Mouse (Mus musculus): ENCODE data around the gene Dynlt1b. TPM values are rescaled to one million over a fixed set of nuclear protein-coding genes. Genes with fewer than 3 reads are reported as not detected.
"Not testable (repeated sequence)": the region's sequence is repeated elsewhere in the genome, so short reads cannot be mapped to it uniquely, and the experiment has no call there.

Gene Dynlt1b
- polyA plus RNA-seq, 1 experiment = 1,644 TPM

DNA sequence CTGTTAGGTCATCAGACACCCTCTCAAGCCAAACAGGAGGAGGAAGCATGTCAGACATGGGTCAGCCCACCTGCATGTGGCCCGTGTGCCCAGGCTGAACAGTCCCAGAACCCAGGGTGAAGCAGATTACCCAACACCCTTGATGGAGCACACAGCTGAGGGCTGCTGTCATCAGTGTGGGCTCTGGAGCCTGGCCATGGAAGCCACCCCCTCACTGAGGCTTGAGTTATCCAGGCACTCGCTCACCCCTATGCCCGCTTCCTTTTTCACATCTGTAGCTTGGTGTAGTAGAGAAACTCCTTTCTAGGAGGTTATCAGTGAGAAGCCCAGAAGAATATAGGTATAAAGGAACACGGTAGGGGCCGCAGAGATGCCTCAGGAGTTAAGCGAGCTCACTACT lies 45.4 kb downstream of the Dynlt1b start:
- not testable (repeated sequence) for H3K36me3 ChIP-seq (ENCODE audit: control insufficient read depth, insufficient read depth, low read length); H3K27me3 ChIP-seq (ENCODE audit: control insufficient read depth, insufficient read depth, low read length); H3K27ac ChIP-seq (ENCODE audit: control insufficient read depth, insufficient read depth, low read depth, low read length); H3K4me3 ChIP-seq (ENCODE audit: control insufficient read depth, low read depth, low read length)
- H3K4me1 ChIP-seq (ENCODE audit: control insufficient read depth, insufficient read depth, low read length) = peaks cover 13% of the 10 kb centered on the region

DNA sequence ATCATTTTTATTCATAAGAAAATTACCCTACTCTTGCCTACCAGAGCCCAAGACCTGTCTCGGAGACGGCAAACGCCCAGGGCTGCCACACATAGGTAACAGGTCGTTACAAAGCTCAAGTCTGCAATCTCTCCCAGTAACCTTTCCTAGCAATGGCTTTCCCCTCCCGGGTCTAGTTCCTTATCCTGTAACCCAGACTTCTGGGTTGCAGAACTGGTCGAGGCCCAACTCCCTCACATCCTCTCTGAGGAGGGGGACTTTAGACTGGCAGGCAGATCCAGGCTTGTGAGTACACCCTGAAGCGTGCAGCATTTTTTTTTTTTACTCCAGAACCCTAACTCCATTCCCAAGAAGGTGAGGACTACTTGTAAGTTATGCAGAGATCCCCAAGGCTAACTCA lies 46.0 kb downstream of the Dynlt1b start:
- peaks cover 13% of the 10 kb centered on the region for H3K4me1 ChIP-seq (ENCODE audit: control insufficient read depth, insufficient read depth, low read length)
- H3K4me3 ChIP-seq (ENCODE audit: control insufficient read depth, low read depth, low read length); H3K27me3 ChIP-seq (ENCODE audit: control insufficient read depth, insufficient read depth, low read length): not testable (repeated sequence)

DNA sequence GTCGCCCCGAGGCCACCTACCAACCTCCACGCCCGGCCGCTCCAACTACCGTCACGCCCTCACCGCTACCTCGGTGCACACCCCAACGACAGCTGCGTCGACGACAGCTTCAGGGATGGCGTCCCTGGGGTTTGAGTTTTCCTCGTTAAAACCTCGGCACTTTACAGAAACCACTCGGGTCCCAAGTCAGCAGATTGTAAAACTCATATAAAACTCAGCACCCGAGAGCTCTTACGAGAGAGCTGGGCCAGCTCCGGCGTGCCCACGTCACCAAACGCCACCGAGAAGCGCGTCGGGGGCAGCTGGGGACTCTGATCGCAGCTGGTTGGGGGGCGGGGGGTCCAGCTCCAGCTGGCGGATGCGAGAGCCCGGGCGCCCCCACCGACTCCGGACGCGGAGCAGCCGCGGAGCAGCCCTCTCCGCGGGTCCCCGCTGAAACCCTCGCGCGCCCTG lies 46.6 kb downstream of the Dynlt1b start:
- H3K4me1 ChIP-seq (ENCODE audit: control insufficient read depth, insufficient read depth, low read length) = peaks cover 13% of the 10 kb centered on the region
- H3K27ac ChIP-seq (ENCODE audit: control insufficient read depth, insufficient read depth, low read depth, low read length); H3K36me3 ChIP-seq (ENCODE audit: control insufficient read depth, insufficient read depth, low read length); H3K27me3 ChIP-seq (ENCODE audit: control insufficient read depth, insufficient read depth, low read length): not testable (repeated sequence)
- H3K4me3 ChIP-seq (ENCODE audit: control insufficient read depth, low read depth, low read length) = peak overlapping the region; percentile 76

More for the DNA sequence above, 46.0 kb downstream of the Dynlt1b start:
- not testable (repeated sequence) for H3K36me3 ChIP-seq (ENCODE audit: control insufficient read depth, insufficient read depth, low read length); H3K27ac ChIP-seq (ENCODE audit: control insufficient read depth, insufficient read depth, low read depth, low read length)

DNA sequence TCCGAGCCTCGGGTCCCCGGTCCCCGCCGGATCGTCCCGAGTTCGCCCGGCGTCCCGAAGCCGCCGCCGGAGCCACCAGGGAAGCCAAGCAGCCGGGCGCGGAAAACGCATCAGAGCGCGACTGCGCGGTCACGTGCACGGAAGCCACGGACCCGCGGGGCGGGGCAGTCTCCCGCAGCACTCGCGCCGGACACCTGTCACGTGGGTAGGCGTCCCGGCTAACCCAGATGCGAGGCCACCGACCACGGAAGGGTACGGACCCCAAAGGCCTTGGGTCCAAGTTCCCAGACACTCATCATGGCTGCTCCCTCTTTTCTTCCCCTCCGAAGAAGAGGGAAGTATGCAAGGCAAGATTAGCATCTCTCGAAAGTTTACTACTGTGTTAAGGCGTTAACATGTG lies 47.1 kb downstream of the Dynlt1b start:
- peak overlapping the region; percentile 76 for H3K4me3 ChIP-seq (ENCODE audit: control insufficient read depth, low read depth, low read length)
- H3K36me3 ChIP-seq (ENCODE audit: control insufficient read depth, insufficient read depth, low read length); H3K27me3 ChIP-seq (ENCODE audit: control insufficient read depth, insufficient read depth, low read length): not testable (repeated sequence)
- H3K27ac ChIP-seq (ENCODE audit: control insufficient read depth, insufficient read depth, low read depth, low read length) = peak overlapping the region; percentile 49; the same call in 1 of the 2 replicates
- TF ChIP-seq POLR2A (IDR thresholded peaks at IDR 0.05; ENCODE audit: control insufficient read depth, low read depth, low read length) = 0 out of 2 replicates have a peak, but pooled peaks have one; percentile 29
- H3K4me1 ChIP-seq (ENCODE audit: control insufficient read depth, insufficient read depth, low read length) = peaks cover 15% of the 10 kb centered on the region

DNA sequence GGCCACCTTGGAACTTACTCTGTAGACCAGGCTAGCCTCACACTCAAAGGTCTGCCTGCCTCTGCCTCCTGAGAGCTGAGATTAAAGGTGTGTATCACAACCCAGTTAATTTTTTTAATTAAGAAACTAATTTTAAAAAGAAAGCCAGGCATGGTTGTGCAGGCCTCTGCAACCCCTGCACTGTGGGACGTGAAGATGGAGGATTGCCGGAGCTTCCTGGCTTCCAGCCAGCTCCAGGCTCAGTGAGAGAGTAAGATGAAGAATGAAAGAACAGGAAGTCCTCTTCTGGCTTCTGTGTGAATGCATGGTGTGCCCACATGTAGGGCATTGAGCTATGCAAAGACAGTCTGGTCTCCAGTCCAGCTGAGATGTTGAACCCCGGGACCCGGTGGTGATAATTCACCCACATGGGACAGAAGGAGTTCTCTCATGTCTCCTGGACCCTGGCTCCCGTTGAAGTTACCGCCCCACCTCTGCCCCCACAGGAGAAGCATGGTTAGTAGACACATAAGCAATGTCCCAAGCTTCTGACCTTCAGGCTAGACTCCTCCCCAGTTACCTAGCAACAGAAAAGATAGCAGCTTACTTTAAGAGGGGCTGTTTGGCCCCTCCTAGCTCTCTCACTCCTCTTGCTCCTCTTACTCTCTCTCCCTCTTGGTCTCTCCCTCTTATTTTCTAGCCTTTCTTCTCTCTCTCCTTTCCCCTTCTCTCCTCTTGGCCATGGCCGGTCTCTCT lies 51.1 kb downstream of the Dynlt1b start:
- not testable (repeated sequence) for H3K27ac ChIP-seq (ENCODE audit: control insufficient read depth, insufficient read depth, low read depth, low read length); H3K36me3 ChIP-seq (ENCODE audit: control insufficient read depth, insufficient read depth, low read length); H3K4me3 ChIP-seq (ENCODE audit: control insufficient read depth, low read depth, low read length); H3K27me3 ChIP-seq (ENCODE audit: control insufficient read depth, insufficient read depth, low read length)
- peaks cover 11% of the 10 kb centered on the region for H3K4me1 ChIP-seq (ENCODE audit: control insufficient read depth, insufficient read depth, low read length)

DNA sequence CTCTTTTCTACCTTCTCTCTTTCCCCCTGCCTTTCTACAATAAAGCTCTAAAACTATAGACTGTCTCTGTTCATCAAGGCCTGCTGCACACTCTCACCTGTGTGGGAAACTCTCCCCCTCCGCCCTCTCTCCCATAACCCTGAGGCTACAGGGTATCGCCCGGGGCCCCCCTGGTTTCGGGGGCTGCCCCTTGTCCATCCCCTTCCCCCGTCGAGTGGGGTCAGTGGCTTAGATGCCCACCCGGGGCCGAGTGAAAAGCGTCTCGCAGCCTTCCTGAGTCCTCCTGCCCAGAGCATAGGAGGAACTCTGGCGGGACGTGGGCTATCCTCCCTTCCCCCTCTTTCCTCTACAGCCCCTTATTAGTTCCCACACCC lies 51.7 kb downstream of the Dynlt1b start:
- H3K27me3 ChIP-seq (ENCODE audit: control insufficient read depth, insufficient read depth, low read length); H3K4me3 ChIP-seq (ENCODE audit: control insufficient read depth, low read depth, low read length); H3K27ac ChIP-seq (ENCODE audit: control insufficient read depth, insufficient read depth, low read depth, low read length): not testable (repeated sequence)

DNA sequence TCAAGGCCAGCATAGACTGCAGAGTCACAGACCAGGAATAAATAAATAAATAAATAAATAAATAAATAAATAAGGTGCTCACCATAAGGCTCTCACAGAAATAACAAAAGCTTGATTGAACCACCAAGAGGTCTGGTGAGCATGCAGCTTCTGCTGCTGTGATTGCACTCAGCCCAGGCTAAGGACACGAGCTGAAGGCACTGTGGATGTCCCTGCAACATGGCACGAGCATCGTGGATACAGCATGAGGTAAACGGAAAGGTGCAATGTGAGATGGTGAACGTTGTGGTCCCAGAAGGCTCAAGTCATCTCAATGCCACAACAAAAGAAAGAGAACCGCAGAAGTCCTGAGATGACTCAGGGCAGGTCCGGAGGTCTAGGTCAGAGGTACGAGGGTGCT lies 52.3 kb downstream of the Dynlt1b start:
- H3K27me3 ChIP-seq (ENCODE audit: control insufficient read depth, insufficient read depth, low read length); H3K36me3 ChIP-seq (ENCODE audit: control insufficient read depth, insufficient read depth, low read length); H3K4me3 ChIP-seq (ENCODE audit: control insufficient read depth, low read depth, low read length); H3K27ac ChIP-seq (ENCODE audit: control insufficient read depth, insufficient read depth, low read depth, low read length); H3K4me1 ChIP-seq (ENCODE audit: control insufficient read depth, insufficient read depth, low read length): not testable (repeated sequence)

More for the DNA sequence above, 51.7 kb downstream of the Dynlt1b start:
- not testable (repeated sequence) for H3K36me3 ChIP-seq (ENCODE audit: control insufficient read depth, insufficient read depth, low read length); H3K4me1 ChIP-seq (ENCODE audit: control insufficient read depth, insufficient read depth, low read length)

Other genes with a start within 250 kb of the Dynlt1b start
- gene Tmem181a, start 173.3 kb upstream of the Dynlt1b start, polyA plus RNA-seq (2012; rRNA removed) = 9.1 and 9.9 TPM in 2 replicates
- 86.4 and 98.4 TPM in 2 replicates for gene Dynlt1a, start 112.6 kb upstream of the Dynlt1b start, polyA plus RNA-seq (2012; rRNA removed)
- gene Dynlt1c, start 171.6 kb downstream of the Dynlt1b start, polyA plus RNA-seq (2012; rRNA removed) = 13.9 and 14.1 TPM in 2 replicates
- gene Dynlt1f, start 225.8 kb downstream of the Dynlt1b start, polyA plus RNA-seq (2012; rRNA removed) = 780 and 809 TPM in 2 replicates
- 0.66 and 1.2 TPM in 2 replicates for gene Sytl3, start 229.0 kb downstream of the Dynlt1b start, polyA plus RNA-seq (2012; rRNA removed)

Measured in testis, adult 2 months (tissue).